Mouse (Mus musculus) hindbrain, embryonic 13.5 days (tissue): Measurements from ENCODE around the gene Hpse2. TPM values are rescaled to one million over a fixed set of nuclear protein-coding genes. Genes with fewer than 3 reads are reported as not detected.

Experiments used
- ATAC-seq: fragments of 200-750 bp; cut with Nextera tagmentation; 2 replicates; pipeline ENCODE4 v1.8.0; 2017; ENCODE audit warnings: moderate TSS enrichment; ENCODE audit not compliant: low FRiP score
- H3K27ac ChIP-seq: fragments of 300-500 bp; sonication (generic); 2 replicates; pipeline ENCODE4 v1.5.1; 2015; ENCODE audit warnings: inconsistent platforms, mild to moderate bottlenecking, moderate library complexity
- H3K27me3 ChIP-seq: fragments of 300-500 bp; sonication (generic); 2 replicates; pipeline ENCODE4 v1.6.1; 2015; ENCODE audit warnings: mild to moderate bottlenecking, inconsistent platforms
- H3K36me3 ChIP-seq: fragments of 300-500 bp; sonication (generic); 2 replicates; pipeline ENCODE4 v1.6.1; 2015; ENCODE audit warnings: mild to moderate bottlenecking, inconsistent platforms
- H3K4me1 ChIP-seq: fragments of 300-500 bp; sonication (generic); replicated peaks from 2 replicates; pipeline ENCODE4 v1.6.1; 2015; ENCODE audit warnings: inconsistent platforms
- H3K4me2 ChIP-seq: fragments of 300-500 bp; sonication (generic); 2 replicates; pipeline ENCODE4 v1.6.1; 2015; ENCODE audit warnings: inconsistent platforms, mild to moderate bottlenecking, moderate library complexity
- H3K4me3 ChIP-seq: fragments of 300-500 bp; sonication (generic); 2 replicates; pipeline ENCODE4 v1.5.1; 2015; ENCODE audit warnings: mild to moderate bottlenecking, inconsistent platforms
- H3K9ac ChIP-seq: fragments of 300-500 bp; sonication (generic); 2 replicates; pipeline ENCODE4 v1.6.1; 2015; ENCODE audit warnings: mild to moderate bottlenecking, inconsistent platforms
- H3K9me3 ChIP-seq: fragments of 300-500 bp; sonication (generic); 2 replicates; pipeline ENCODE4 v1.6.1; 2016; ENCODE audit warnings: inconsistent platforms
- WGBS: fragments of 180-500 bp; shearing (Covaris S2); methylation state at CpG from one replicate; pipeline ENCODE4 v1.1.7; 2015; 5-methylcytosine and 5-hydroxymethylcytosine counted together
- polyA plus RNA-seq: library from polyadenylated mRNA; unstranded; fragments of >200 nt; fragmentation: Nextera tagmentation; extraction: Ambion mirVana; gene quantifications from 2 replicates; pipeline ENCODE4 v1.2.1, GENCODE M21; 2015

Gene Hpse2
- polyA plus RNA-seq, 1 experiment from 2014 or later: 0.05 TPM

DNA sequence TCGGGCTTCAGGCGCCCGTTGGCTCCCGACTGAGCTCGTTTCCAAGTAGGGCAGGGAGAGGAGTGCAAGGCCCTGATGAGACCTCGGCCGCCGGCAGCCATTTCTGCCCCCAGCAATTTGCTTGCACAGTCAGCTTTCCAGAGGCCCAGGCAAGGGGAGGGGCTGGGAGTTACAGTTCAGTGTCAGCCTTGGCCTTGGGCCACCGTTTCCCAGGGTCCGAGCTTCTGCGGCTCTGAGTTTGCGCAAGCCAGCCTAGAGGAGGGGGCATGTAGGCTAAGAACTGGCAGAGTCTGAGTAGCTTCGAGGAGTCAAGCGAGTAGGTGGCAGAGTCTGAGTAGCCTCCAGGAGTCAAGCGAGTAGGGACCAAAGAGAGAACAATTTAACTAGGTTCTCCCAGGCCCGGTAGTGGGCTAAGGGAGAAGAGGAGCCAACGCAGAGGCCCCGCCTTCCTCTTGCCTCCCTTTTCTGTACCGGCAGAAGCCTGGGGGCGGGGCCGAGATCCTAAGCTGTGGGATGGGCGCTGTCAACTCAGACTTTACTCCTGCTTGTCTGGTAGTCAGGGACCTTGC lies 635.7 kb downstream of the Hpse2 start, which contains the start of gene Pyroxd2:
Pyroxd2 (minus strand) TSS at position 413 of the 569 bp plus-strand sequence.
- Histone ChIP-seq H3K9me3 (no peaks in the 10 kb centered on the region), H3K4me3 (peak within 1 kb of the TSS; percentile 34), H3K27ac (peak within 1 kb of the TSS; percentile 78), H3K36me3 (no peaks in the 10 kb centered on the region), H3K9ac (peak within 1 kb of the TSS; percentile 64), H3K4me2 (peak within 1 kb of the TSS; percentile 58), H3K27me3 (no peaks in the 10 kb centered on the region; the same call in 1 of the 2 replicates), H3K4me1 (peaks cover 26% of the 10 kb centered on the region)
- peak; percentile 81 for ATAC-seq
- WGBS: 7% methylated on average over 22 of the region's 22 CpGs

DNA sequence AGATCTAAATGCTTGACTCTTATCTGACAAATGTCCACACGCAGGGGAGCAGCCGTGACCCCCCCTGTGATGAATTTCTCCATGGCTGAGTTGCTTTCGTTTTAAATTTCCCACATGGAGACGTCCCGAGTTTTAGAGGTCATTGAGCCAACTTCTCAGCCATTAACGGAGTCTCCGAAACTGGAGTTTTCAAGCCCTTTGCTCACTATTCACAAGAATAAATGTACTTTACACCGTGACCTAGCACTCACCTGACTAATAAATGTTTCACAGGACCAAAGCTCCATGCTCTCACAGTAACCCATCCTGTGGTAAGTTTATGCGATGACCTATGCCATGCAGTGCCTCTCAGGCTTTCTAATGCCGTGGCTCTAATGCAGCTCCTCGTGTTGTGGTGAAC lies 638.0 kb downstream of the Hpse2 start:
- ATAC-seq: no peak
- Histone ChIP-seq H3K9me3 (no peaks in the 10 kb centered on the region), H3K27me3 (no peaks in the 10 kb centered on the region; the same call in 1 of the 2 replicates), H3K4me1 (peaks cover 21% of the 10 kb centered on the region), H3K4me3 (no peak overlapping the region), H3K4me2 (no peak overlapping the region), H3K36me3 (no peaks in the 10 kb centered on the region), H3K9ac (no peak overlapping the region), H3K27ac (no peak overlapping the region)
- WGBS: 66% methylated on average over 11 of the region's 11 CpGs

DNA sequence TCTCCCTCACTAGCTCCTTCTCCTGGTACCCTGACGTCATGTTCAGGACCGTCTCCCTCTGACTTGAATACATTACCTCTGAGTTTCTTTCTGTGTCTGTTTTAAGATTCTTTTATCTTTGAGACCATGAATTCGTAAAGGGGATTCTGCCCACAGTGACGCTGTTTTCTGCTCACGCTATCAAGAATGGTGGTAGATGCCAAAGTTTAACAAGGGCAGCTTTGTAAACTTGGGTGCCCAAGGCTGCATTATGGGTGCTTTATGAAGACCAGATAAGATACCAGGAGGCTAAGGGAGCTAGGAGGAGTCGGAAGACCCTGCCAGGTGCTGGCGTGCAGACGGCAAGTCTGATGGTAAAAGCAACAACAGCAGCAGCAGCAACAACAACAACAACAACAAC lies 641.5 kb downstream of the Hpse2 start:
- ATAC-seq: no peak
- WGBS: 93% methylated on average over 8 of the region's 8 CpGs

DNA sequence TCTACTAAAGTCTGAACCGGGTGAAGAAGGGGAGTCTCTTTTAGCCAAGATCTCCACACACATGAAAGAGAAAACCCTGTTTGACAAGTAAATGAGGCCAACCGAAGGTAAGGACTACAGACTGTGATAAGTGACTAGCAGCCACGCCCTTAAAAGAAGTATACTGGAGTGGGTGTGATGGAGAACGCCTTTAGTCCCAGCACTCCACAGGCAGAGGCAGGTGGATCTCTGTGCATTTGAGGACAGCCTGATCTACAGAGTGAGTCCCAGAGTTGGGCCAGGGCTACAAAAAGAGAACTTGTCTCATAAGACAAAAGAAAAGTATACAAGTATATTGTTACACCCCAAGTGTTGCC lies 642.3 kb downstream of the Hpse2 start:
- H3K9ac ChIP-seq: no peak overlapping the region
- H3K27me3 ChIP-seq: peaks cover 9% of the 10 kb centered on the region; the same call in 1 of the 2 replicates
- no peak overlapping the region for H3K4me3 ChIP-seq
- WGBS: 80% methylated on average over 4 of the region's 4 CpGs
- no peak overlapping the region for H3K27ac ChIP-seq
- H3K36me3 ChIP-seq: no peaks in the 10 kb centered on the region
- no peak overlapping the region for H3K4me2 ChIP-seq
- ATAC-seq: no peak
- peaks cover 16% of the 10 kb centered on the region for H3K4me1 ChIP-seq
- H3K9me3 ChIP-seq: no peaks in the 10 kb centered on the region

More for the DNA sequence above, 641.5 kb downstream of the Hpse2 start:
- Histone ChIP-seq H3K27ac (no peak overlapping the region), H3K4me1 (peaks cover 19% of the 10 kb centered on the region), H3K9ac (no peak overlapping the region), H3K27me3 (peaks cover 9% of the 10 kb centered on the region; the same call in 1 of the 2 replicates), H3K36me3 (no peaks in the 10 kb centered on the region), H3K4me2 (no peak overlapping the region), H3K9me3 (no peaks in the 10 kb centered on the region), H3K4me3 (no peak overlapping the region)

DNA sequence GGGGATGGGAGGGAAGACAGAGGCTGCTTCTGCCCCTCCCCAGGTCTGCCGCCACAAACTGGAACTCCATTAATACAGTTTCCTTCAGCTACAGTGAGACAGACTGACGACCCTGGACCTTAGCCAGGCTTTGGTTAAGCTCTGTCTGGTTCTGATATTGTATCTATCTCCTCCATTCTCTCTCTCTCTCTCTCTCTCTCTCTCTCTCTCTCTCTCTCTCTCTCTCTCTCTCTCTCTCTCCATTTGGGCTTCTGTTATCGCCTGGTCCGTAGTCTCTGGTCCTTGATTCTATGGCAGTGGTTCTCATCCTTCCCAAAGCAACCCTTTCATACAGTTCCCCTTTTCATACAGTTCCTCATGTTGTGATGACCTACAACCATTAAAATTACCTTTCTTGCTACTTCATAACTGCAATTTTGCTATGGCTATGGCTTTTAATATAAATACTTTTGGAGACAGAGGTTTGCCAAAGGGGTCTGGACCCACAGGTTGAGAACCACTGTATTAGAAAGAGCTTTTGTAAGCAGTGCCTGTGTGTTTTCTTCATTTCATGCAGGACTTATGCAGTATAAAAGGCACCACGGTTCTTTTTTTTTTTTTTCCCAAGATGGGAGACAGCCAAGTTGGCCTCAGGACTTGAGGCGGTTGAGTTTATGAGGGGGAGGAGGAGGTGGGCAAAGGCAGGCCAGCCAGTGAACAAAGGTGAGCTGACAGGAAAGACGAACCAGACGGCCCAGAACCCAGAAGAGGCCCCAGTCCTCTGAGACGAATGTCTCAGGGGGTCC lies 642.9 kb downstream of the Hpse2 start:
- Histone ChIP-seq H3K9ac (no peak overlapping the region), H3K9me3 (no peaks in the 10 kb centered on the region), H3K36me3 (no peaks in the 10 kb centered on the region), H3K4me1 (peaks cover 16% of the 10 kb centered on the region), H3K27me3 (peaks cover 12% of the 10 kb centered on the region; the same call in 1 of the 2 replicates), H3K4me2 (no peak overlapping the region), H3K27ac (no peak overlapping the region), H3K4me3 (no peak overlapping the region)
- ATAC-seq: no peak
- WGBS: 66% methylated on average over 9 of the region's 9 CpGs

DNA sequence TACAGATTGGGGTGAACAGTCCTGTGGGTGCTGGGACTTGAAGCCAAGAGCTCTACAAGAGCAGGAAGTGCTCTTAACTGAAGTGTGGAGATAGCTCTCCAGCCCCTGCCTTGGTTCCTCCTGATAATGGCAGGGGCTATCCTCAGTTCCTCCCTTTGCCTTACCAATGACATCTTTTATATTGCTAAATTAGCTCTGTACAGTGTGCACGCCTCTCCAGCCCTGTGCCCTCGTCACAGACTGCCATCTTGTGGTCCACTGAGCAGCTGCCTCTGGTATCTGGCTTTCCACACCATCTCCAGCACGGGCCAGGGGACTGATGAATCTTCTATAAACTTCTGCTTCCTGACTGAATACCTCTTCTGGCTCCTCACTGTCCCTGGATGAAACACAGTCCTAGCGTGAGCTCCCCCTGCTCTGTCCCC lies 644.0 kb downstream of the Hpse2 start:
- peak; percentile 81 for ATAC-seq
- Histone ChIP-seq H3K4me1 (peaks cover 16% of the 10 kb centered on the region), H3K27me3 (peaks cover 15% of the 10 kb centered on the region; the same call in 1 of the 2 replicates), H3K36me3 (no peaks in the 10 kb centered on the region), H3K4me2 (no peak overlapping the region), H3K9ac (no peak overlapping the region), H3K9me3 (no peaks in the 10 kb centered on the region), H3K4me3 (no peak overlapping the region), H3K27ac (no peak overlapping the region)
- WGBS: 25% methylated on average over 4 of the region's 4 CpGs

DNA sequence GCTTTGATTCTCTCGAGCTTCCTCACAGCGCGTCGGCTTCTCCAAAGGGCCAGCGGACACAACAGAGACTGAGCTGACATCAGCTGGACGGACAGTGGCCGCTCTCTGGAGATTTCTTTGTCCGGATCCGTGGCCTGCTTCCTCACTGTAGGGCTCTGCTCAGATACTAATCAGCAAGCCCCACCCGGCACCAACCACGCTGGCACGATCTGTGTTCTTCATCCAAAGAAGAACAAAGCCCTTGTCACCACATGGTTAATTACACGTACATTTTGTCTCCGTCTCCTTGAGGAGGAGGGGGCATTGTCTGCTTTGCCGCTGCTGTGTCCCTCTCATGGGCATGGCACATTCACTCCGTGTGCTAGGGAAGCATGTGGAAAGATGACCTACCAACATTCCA lies 644.9 kb downstream of the Hpse2 start:
- ATAC-seq: 0 out of 2 replicates have a peak, but pooled peaks have one; percentile 27
- H3K9me3 ChIP-seq: no peaks in the 10 kb centered on the region
- no peak overlapping the region for H3K4me3 ChIP-seq
- H3K4me1 ChIP-seq: peaks cover 16% of the 10 kb centered on the region
- peak overlapping the region; percentile 11; the same call in 1 of the 2 replicates for H3K4me2 ChIP-seq
- H3K9ac ChIP-seq: no peak overlapping the region
- H3K27ac ChIP-seq: no peak overlapping the region
- 29% methylated on average over 16 of the region's 16 CpGs for WGBS
- H3K36me3 ChIP-seq: no peaks in the 10 kb centered on the region
- peaks cover 15% of the 10 kb centered on the region; the same call in 1 of the 2 replicates for H3K27me3 ChIP-seq

DNA sequence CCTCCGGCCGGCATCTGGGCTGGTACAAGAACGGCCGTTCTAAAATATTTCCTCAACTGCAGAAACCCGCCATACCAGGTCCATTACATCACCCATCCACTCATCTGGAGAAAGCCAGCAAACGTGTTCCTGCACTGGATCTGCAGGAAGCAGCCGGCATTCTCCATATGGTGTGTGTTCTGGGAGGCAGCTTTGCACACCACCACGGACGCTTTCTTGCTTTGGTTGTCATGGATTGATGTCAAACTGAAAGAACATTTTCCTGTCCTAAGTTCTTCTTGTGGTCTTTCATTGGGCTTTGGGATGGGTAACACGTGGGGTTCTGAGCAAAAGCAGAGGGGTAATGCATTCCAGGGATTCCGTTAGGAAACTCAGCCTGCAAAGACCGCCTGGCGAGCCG lies 646.3 kb downstream of the Hpse2 start:
- WGBS: 81% methylated on average over 14 of the region's 14 CpGs
- H3K27me3 ChIP-seq: peaks cover 15% of the 10 kb centered on the region; the same call in 1 of the 2 replicates
- ATAC-seq: no peak
- H3K27ac ChIP-seq: no peak overlapping the region
- no peaks in the 10 kb centered on the region for H3K9me3 ChIP-seq
- no peak overlapping the region for H3K4me3 ChIP-seq
- peaks cover 16% of the 10 kb centered on the region for H3K4me1 ChIP-seq
- no peaks in the 10 kb centered on the region for H3K36me3 ChIP-seq
- H3K9ac ChIP-seq: no peak overlapping the region
- no peak overlapping the region for H3K4me2 ChIP-seq

DNA sequence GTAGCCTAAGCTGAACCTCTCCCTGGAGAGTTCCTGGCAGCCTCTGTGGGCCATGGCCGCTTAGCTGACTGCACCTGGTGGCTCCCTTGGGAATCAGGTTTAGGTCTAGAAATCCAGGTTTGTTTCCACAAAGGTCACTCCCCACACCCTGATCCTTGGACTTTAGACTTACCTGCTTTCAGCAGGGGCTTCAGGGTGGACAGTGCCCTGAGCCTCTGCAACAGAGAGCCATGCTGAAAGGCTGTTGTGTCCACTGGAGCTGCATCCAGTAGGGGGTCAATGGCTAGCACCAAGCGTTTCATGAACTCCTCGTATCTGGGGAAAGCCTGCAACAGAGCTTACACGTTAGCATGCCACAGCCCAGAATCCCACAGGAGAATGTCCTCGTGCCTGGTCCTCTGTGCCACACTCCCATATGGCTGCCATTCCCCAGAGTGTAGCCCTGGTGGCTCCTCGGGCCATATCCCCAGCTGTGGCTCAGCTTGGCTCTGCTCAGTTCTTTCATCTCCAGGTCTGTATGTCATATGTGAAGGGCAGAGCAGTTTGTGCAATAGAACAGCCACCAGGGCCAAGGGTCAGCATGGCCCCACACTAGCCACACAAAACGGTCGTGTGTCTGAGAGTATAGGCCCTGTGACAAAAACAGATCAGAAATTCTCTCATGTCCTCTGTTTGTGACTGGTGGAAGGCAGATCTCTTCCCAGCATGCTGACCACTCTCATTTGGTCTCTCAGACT lies 647.8 kb downstream of the Hpse2 start:
- H3K36me3 ChIP-seq: no peaks in the 10 kb centered on the region
- no peak overlapping the region for H3K9ac ChIP-seq
- H3K4me1 ChIP-seq: peaks cover 16% of the 10 kb centered on the region
- H3K4me2 ChIP-seq: no peak overlapping the region
- H3K27me3 ChIP-seq: peaks cover 18% of the 10 kb centered on the region; the same call in 1 of the 2 replicates
- ATAC-seq: no peak
- H3K4me3 ChIP-seq: no peak overlapping the region
- H3K27ac ChIP-seq: no peak overlapping the region
- 74% methylated on average over 8 of the region's 8 CpGs for WGBS
- no peaks in the 10 kb centered on the region for H3K9me3 ChIP-seq

DNA sequence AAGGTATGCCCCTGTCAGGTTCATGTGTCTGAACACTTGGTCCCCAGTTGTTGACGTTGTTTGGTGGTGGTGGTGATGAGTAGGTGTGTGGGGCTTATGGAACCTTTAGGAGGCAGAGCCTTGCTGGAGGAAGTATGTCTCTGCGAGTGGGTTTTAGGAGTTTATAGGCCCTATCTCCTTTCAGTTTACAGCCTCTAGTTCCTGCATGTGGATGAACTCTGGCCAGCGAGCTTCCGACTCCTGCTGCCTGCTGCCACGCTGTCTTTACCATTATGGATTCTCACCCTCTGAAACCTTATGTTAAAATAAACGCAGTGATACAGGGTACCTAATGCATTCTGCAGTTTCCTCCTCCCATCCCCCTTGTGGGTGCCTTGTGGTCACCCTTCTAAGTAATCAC lies 648.4 kb downstream of the Hpse2 start:
- no peaks in the 10 kb centered on the region for H3K36me3 ChIP-seq
- no peak overlapping the region for H3K4me3 ChIP-seq
- no peak for ATAC-seq
- H3K9me3 ChIP-seq: no peaks in the 10 kb centered on the region
- H3K4me1 ChIP-seq: peaks cover 13% of the 10 kb centered on the region
- H3K27ac ChIP-seq: no peak overlapping the region
- no peak overlapping the region for H3K4me2 ChIP-seq
- WGBS: 91% methylated on average over 6 of the region's 6 CpGs
- peaks cover 16% of the 10 kb centered on the region; the same call in 1 of the 2 replicates for H3K27me3 ChIP-seq
- no peak overlapping the region for H3K9ac ChIP-seq

DNA sequence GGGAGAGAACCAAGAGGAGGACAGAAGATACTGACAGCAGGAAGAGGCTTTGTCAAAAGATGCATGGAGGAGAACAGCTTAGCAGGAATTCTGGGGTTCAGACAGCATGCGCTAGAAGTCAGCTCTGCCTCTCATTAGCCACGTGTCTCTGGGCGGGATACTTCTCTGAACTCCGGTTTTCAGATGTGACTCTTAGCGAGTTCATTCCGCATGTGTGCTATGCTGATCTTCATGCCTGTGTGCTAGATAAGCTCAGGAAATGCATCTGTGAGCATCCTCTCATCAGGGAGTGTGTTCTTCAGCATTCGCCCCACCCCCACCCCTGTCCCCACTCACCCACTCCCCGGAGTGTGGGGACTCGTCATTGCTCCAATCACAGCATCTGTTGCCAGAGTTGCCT lies 650.4 kb downstream of the Hpse2 start:
- 70% methylated on average over 9 of the region's 9 CpGs for WGBS
- no peaks in the 10 kb centered on the region for H3K9me3 ChIP-seq
- H3K27ac ChIP-seq: no peak overlapping the region
- H3K4me2 ChIP-seq: no peak overlapping the region
- H3K36me3 ChIP-seq: no peaks in the 10 kb centered on the region
- H3K27me3 ChIP-seq: peaks cover 14% of the 10 kb centered on the region; the same call in 1 of the 2 replicates
- no peak for ATAC-seq
- no peaks in the 10 kb centered on the region for H3K4me1 ChIP-seq
- no peak overlapping the region for H3K4me3 ChIP-seq
- H3K9ac ChIP-seq: no peak overlapping the region
